Mouse (Mus musculus) left cerebral cortex, postnatal 10 days (tissue): ENCODE results near the gene Rfx5. TPM values are rescaled to one million over a fixed set of nuclear protein-coding genes. Genes with fewer than 3 reads are reported as not detected.

Source experiments
- DNase-seq, 2 experiments: peaks; one replicate each; pipeline ENCODE4 v3.0.0; 2021 to 2022; ENCODE audit warnings: low spot score in 2 of 2, mixed read lengths in 1 of 2; ENCODE audit errors: extremely low spot score in 1 of 2
- intact Hi-C: fragments of 180-260 bp; cut with DNase I; formaldehyde crosslinking; loops from one replicate; pipeline ENCODE4 v1.15.1; 2025
- microRNA-seq: library from miRNA; unstranded; fragments of <30 nt; microRNA quantifications from one replicate; pipeline ENCODE4 v1.2.0, GENCODE M21; 2022
- total RNA-seq, 2 experiments: library from RNA; stranded (reverse); gene quantifications; 2 replicates each; pipeline ENCODE4 v1.2.3; 2021

The Rfx5 gene
- total RNA-seq, 2 experiments from 2014 or later: 26.8 to 27.5 TPM

DNA sequence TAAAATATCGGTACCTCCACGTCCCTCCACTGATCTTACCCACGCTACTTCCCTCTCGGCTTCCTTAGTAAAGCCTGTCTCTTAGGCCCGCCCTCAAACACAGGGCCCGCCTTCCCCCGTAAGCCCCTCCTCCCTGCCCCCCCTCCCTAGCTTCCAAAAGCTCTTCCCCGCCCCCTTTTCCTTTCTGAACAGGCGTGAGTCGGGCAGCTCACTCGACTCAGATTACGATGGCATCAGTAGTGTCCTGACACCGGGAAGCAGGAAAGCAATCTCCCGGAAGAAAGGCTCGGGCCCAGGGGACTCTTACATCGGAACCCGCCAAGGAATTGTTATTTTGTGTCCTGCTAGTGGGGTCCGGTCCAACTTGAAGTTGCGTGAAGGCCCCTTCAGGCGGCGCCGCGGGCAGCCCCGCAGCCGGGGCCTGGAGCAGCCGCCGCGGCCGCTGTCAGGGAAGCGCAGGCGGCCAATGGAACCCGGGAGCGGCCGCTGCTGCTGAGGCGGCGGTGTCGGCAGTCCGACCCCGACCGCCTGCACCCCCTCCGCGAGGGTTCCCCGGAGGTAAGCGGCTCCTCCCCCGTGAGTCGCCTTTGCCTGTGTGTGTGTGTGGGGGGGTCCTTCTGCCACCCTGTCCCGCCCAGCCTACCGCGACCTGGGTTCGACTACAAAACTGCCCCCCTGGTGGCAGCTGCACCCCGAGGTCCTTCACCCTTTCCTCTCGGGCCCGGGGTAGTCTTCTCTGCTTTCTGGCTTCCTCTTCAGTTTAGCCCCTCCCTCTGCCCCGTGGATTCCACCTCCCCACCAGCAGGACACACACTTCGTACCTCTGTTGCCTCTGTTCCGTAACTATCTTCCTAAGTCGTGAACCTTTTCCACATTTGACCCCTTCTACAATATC, 20.9 kb downstream of the Rfx5 start, which contains the start of gene Pi4kb:
TSS of gene Pi4kb (plus strand) at position 204 of the 895 bp plus-strand sequence.
- intact Hi-C loops: no loop called here
- DNase-seq: peak; percentile 76 to 87

- no peak for DNase-seq
- intact Hi-C loops: no loop called here
These were observed 30.4 kb downstream of the Rfx5 start for GRCm38 (mm10) chr3:94984312-94984711.

DNA sequence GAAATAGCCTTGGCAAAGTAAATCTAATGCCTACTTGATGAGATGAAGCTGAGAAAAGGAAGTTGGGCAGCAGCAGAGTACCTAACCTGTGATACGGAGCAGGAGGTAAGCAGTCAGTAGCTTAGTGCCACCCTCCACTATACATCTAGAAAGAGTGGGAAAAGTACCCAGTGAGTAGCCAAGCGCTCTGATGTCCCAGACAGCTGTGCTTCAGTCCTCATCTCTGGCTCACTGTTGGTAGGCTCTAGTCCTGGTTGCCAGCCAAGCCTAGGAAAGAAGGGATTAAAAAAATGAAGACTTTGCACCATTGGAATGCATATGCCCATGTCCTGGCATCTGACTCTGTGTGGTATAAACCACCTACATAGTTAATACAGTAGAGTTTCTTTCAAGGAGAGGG, 31.6 kb downstream of the Rfx5 start:
- no peak for DNase-seq
- intact Hi-C loops: no loop called here

GRCm38 (mm10) chr3:94987578-94987977, 33.7 kb downstream of the Rfx5 start:
- intact Hi-C loops: no loop called here
- no peak for DNase-seq

GRCm38 (mm10) chr3:94989159-94989761, 35.4 kb downstream of the Rfx5 start:
- intact Hi-C loops: no loop called here

DNA sequence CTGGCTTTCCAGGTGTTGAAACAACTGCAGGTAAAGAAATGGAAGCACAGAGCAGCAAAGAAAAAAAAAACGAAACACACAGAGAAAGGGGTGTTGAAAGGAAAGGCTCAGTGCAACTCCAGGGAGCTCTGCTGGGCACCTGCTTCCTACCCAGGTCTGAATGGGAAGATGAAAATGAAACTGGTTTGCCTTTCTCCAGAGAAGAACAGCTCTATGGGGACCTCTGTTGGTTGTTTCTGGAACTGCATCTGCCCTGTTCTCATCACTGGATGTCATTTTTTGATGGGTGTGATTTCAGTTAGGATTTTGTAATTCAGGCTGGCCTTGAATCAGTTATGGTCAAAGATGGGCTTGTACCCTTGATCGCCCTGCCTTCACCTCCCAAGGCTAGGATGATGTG, 43.1 kb downstream of the Rfx5 start:
- intact Hi-C loops: loop anchor here (5.0 kb wide), 2 partner anchors 45 to 120 kb away; partner anchors contain the start of gene Rfx5

More at GRCm38 (mm10) chr3:94989159-94989761, 35.4 kb downstream of the Rfx5 start:
- peak in 1 of 2 experiments; percentile 37 for DNase-seq

GRCm38 (mm10) chr3:95002569-95002968, 48.7 kb downstream of the Rfx5 start:
- intact Hi-C loops: no loop called here
- no peak for DNase-seq

More for the DNA sequence above, 43.1 kb downstream of the Rfx5 start:
- peak; percentile 56 to 82 for DNase-seq

- no peak for DNase-seq
- intact Hi-C loops: no loop called here
These were observed 49.4 kb downstream of the Rfx5 start for GRCm38 (mm10) chr3:95003273-95003672.

DNA sequence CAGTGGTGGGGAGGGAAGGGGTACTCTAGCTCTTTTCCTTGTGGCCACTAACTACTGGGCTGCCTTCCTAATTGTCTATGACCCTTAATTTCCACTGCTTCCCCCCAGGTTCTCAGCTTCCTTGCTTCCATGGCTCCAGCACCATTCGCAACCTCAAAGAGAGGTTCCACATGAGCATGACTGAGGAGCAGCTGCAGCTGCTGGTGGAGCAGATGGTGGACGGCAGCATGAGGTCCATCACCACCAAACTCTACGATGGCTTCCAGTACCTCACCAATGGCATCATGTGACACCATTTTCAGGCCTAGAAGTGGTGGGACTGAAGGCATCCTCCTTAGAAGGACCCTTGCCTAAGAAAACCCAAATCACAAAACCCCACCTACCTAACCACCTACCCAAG, 51.8 kb downstream of the Rfx5 start:
- no peak for DNase-seq
- intact Hi-C loops: no loop called here

- intact Hi-C loops: no loop called here
- DNase-seq: no peak
These were observed 53.8 kb downstream of the Rfx5 start for GRCm38 (mm10) chr3:95007706-95008105.

DNA sequence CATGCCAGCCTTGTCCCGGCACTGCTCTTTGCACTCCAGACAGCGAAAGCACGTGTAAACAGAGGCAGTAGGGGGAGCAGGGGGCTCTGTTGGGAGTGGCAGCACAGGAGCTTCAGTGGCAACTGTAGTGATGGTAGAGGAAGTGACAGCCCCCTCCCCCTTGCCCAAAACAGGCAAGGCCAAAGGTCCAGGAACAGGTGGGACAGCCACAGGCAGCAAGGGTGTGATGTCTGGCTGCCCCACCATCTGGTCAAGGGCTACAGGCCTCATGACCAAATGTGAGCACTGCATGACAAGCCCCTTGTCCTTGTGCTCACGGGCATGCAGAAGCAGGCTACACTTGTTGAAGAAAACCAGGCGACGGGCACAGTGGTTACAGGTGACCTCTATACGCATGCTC, 56.5 kb downstream of the Rfx5 start:
- no peak for DNase-seq
- intact Hi-C loops: no loop called here

Small RNA genes lying within 50 kb of the gene (microRNA-seq; reads per million reads assigned to microRNA genes)
- gene Mir7013: 3.2 reads per million, percentile 4 among the genes with 10 or more reads in this experiment

Other genes starting within 250 kb of the Rfx5 start
- 1 to 10 TPM; 8.9 to 9.0 TPM for gene Cgn, start 167.6 kb upstream of the Rfx5 start, total RNA-seq
- gene Pogz, start 116.5 kb upstream of the Rfx5 start, total RNA-seq: 10 to 100 TPM; 60.4 to 64.9 TPM
- 100 to 1,000 TPM; 274 to 309 TPM for gene Psmb4, start 67.1 kb upstream of the Rfx5 start, total RNA-seq
- 1 to 10 TPM; 3.2 to 3.8 TPM for gene Selenbp1, start 21.0 kb upstream of the Rfx5 start, total RNA-seq
- 10 to 100 TPM; 47.9 to 49.7 TPM for gene Pi4kb, start 20.7 kb downstream of the Rfx5 start, total RNA-seq
- 10 to 100 TPM; 20.8 to 21.8 TPM for gene Zfp687, start 61.4 kb downstream of the Rfx5 start, total RNA-seq
- gene Psmd4, start 88.5 kb downstream of the Rfx5 start, total RNA-seq: 100 to 1,000 TPM; 155 to 167 TPM
- gene Pip5k1a, start 152.9 kb downstream of the Rfx5 start, total RNA-seq: 10 to 100 TPM; 27.8 to 29.2 TPM
- 10 to 100 TPM; 41.6 to 43.7 TPM for gene Vps72, start 156.9 kb downstream of the Rfx5 start, total RNA-seq
- gene Tmod4, start 170.4 kb downstream of the Rfx5 start, total RNA-seq: under 1 TPM; 0.81 to 0.83 TPM
- 10 to 100 TPM; 30.5 to 36.6 TPM for gene Scnm1, start 179.9 kb downstream of the Rfx5 start, total RNA-seq
- gene Lysmd1, start 180.0 kb downstream of the Rfx5 start, total RNA-seq: 10 to 100 TPM; 23.2 to 23.5 TPM
- 1 to 10 TPM; 2.7 to 2.8 TPM for gene Tnfaip8l2, start 188.3 kb downstream of the Rfx5 start, total RNA-seq
- gene Sema6c, start 206.4 kb downstream of the Rfx5 start, total RNA-seq: 10 to 100 TPM; 60.5 to 73.6 TPM